Mouse (Mus musculus) E14TG2a.4 (cell line): ENCODE data around the gene Slc22a3.

Source experiments
- H3K27me3 ChIP-seq: 2 replicates; pipeline ENCODE4 v1.6.1; 2014; ENCODE audit warnings: low read length, control low read depth; ENCODE audit not compliant: insufficient read depth
- H3K36me3 ChIP-seq: 2 replicates; pipeline ENCODE4 v1.6.1; 2014; ENCODE audit warnings: low read length, control low read depth; ENCODE audit not compliant: insufficient read depth
- H3K4me1 ChIP-seq: replicated peaks from 2 replicates; pipeline ENCODE4 v1.6.1; 2014; ENCODE audit warnings: low read depth, low read length, control low read depth
- H3K4me3 ChIP-seq: replicated peaks from 2 replicates; pipeline ENCODE4 v1.5.1; 2014; ENCODE audit warnings: mild to moderate bottlenecking, low read length
- H3K9me3 ChIP-seq: 2 replicates; pipeline ENCODE4 v1.6.1; 2014; ENCODE audit warnings: low read length, control low read depth
- CTCF ChIP-seq: conservative IDR thresholded peaks from 2 replicates; pipeline ENCODE4 v1.5.1; 2014; ENCODE audit warnings: low read length
- NANOG ChIP-seq: IDR thresholded peaks from 2 replicates; pipeline ENCODE4 v1.6.1; 2014; ENCODE audit warnings: borderline replicate concordance, low read length, mixed read lengths
- POU5F1 ChIP-seq: IDR thresholded peaks from 2 replicates; pipeline ENCODE4 v1.6.1; 2014; ENCODE audit warnings: low read length, borderline replicate concordance

Slc22a3 gene

GRCm38 (mm10) chr17:12507654-12508204, at the start of gene Slc22a3:
Gene Slc22a3 (minus strand): TSS chr17:12507704.
- peaks cover 13% of the 10 kb centered on the region; the same call in 1 of the 2 replicates for H3K4me1 ChIP-seq
- no peaks in the 10 kb centered on the region for H3K9me3 ChIP-seq
- peak within 1 kb of the TSS; percentile 80 for H3K4me3 ChIP-seq
- no peaks in the 10 kb centered on the region for H3K36me3 ChIP-seq
- no peak for TF ChIP-seq POU5F1
- no peak for TF ChIP-seq CTCF
- peaks cover 49% of the 10 kb centered on the region for H3K27me3 ChIP-seq

- Histone ChIP-seq H3K9me3 (no peaks in the 10 kb centered on the region), H3K4me3 (no peak overlapping the region), H3K27me3 (no peaks in the 10 kb centered on the region; the same call in 1 of the 2 replicates), H3K36me3 (no peaks in the 10 kb centered on the region), H3K4me1 (no peaks in the 10 kb centered on the region)
- TF ChIP-seq CTCF (peak; percentile 91), NANOG (no peak)
Observed at GRCm38 (mm10) chr17:12534353-12535145, 27.0 kb upstream of the Slc22a3 start.

GRCm38 (mm10) chr17:12532115-12532514, 24.6 kb upstream of the Slc22a3 start:
- TF ChIP-seq NANOG (no peak), CTCF (peak; percentile 56)
- Histone ChIP-seq H3K9me3 (no peaks in the 10 kb centered on the region), H3K4me3 (no peak overlapping the region), H3K4me1 (no peaks in the 10 kb centered on the region), H3K27me3 (no peaks in the 10 kb centered on the region; the same call in 1 of the 2 replicates), H3K36me3 (no peaks in the 10 kb centered on the region)

GRCm38 (mm10) chr17:12530081-12530480, 22.6 kb upstream of the Slc22a3 start:
- H3K4me3 ChIP-seq, result no peak overlapping the region
- H3K4me1 ChIP-seq, result no peaks in the 10 kb centered on the region
- H3K36me3 ChIP-seq, result no peaks in the 10 kb centered on the region
- TF ChIP-seq POU5F1 (no peak), CTCF (no peak), NANOG (no peak)
- no peaks in the 10 kb centered on the region for H3K9me3 ChIP-seq
- no peaks in the 10 kb centered on the region; the same call in 1 of the 2 replicates for H3K27me3 ChIP-seq

- TF ChIP-seq CTCF, result no peak
- TF ChIP-seq NANOG, result no peak
- no peak for TF ChIP-seq POU5F1
- Histone ChIP-seq H3K27me3 (no peaks in the 10 kb centered on the region; the same call in 1 of the 2 replicates), H3K36me3 (no peaks in the 10 kb centered on the region), H3K4me3 (no peak overlapping the region), H3K9me3 (no peaks in the 10 kb centered on the region), H3K4me1 (no peaks in the 10 kb centered on the region)
Observed at GRCm38 (mm10) chr17:12529384-12529985, 22.0 kb upstream of the Slc22a3 start.

- TF ChIP-seq CTCF, result no peak
- TF ChIP-seq NANOG, result no peak
- TF ChIP-seq POU5F1, result no peak
- Histone ChIP-seq H3K9me3 (no peaks in the 10 kb centered on the region; the same call in 1 of the 2 replicates), H3K4me3 (no peak overlapping the region), H3K36me3 (no peaks in the 10 kb centered on the region), H3K27me3 (no peaks in the 10 kb centered on the region), H3K4me1 (no peaks in the 10 kb centered on the region)
Observed at GRCm38 (mm10) chr17:12519089-12519488, 11.6 kb upstream of the Slc22a3 start.

GRCm38 (mm10) chr17:12518194-12518593, 10.7 kb upstream of the Slc22a3 start:
- Histone ChIP-seq H3K36me3 (no peaks in the 10 kb centered on the region), H3K27me3 (no peaks in the 10 kb centered on the region), H3K9me3 (no peaks in the 10 kb centered on the region; the same call in 1 of the 2 replicates), H3K4me3 (no peak overlapping the region), H3K4me1 (no peaks in the 10 kb centered on the region)
- no peak for TF ChIP-seq NANOG
- no peak for TF ChIP-seq CTCF
- TF ChIP-seq POU5F1, result no peak

- H3K27me3 ChIP-seq, result peaks cover 2% of the 10 kb centered on the region
- H3K36me3 ChIP-seq, result no peaks in the 10 kb centered on the region
- H3K4me1 ChIP-seq, result no peaks in the 10 kb centered on the region; the same call in 1 of the 2 replicates
- no peaks in the 10 kb centered on the region for H3K9me3 ChIP-seq
- H3K4me3 ChIP-seq, result no peak overlapping the region
- TF ChIP-seq CTCF (peak; percentile 50), POU5F1 (no peak)
Observed at GRCm38 (mm10) chr17:12513997-12514396, 6.5 kb upstream of the Slc22a3 start.
